In genomic region chr5:137100660-137101059, GRCm38 (mm10) we compare ENCODE assay signal across 28 mouse cellular contexts. TPM values are rescaled to one million over a fixed set of nuclear protein-coding genes. Genes with fewer than 3 reads are reported as not detected.
A peak's percentile ranks its signal among the peaks of the same experiment; 100 is the strongest.
DNase-seq lines count a peak whose midpoint lies in the region; ATAC-seq and TF ChIP-seq lines count a peak whose summit lies in the region.
"Had no signal": no experiment of that assay in that cellular context is flagged by ENCODE, and none has a peak within 500 bp of the region (broad histone marks: within the 10 kb centered on the region; RNA-seq: fewer than 3 reads in every experiment).

No protein-coding gene starts in this region.

- H3K36me3 ChIP-seq in midbrain, embryonic 11.5 days (ENCODE audit: control insufficient read depth, insufficient read depth, low read length) = no peaks in the 10 kb centered on the region
- no peaks in the 10 kb centered on the region for H3K36me3 ChIP-seq in midbrain, postnatal 0 days (ENCODE audit: insufficient read depth, low read length)
- H3K36me3 ChIP-seq in liver, embryonic 12.5 days = 0 out of 2 replicates have a peak, but pooled peaks cover 12% of the 10 kb centered on the region
- no peaks in the 10 kb centered on the region for H3K36me3 ChIP-seq in kidney, embryonic 15.5 days
- H3K36me3 ChIP-seq in limb, embryonic 10.5 days = no peaks in the 10 kb centered on the region
- no peaks in the 10 kb centered on the region for H3K36me3 ChIP-seq in heart, embryonic 11.5 days (ENCODE audit: control insufficient read depth, insufficient read depth, low read length)
- H3K36me3 ChIP-seq: hindbrain, embryonic 15.5 days; midbrain, embryonic 15.5 days had no signal

- H3K27ac ChIP-seq in cerebellum, adult 2 months (ENCODE audit: insufficient read depth, low read length) = no peak overlapping the region
- H3K27ac ChIP-seq in midbrain, embryonic 11.5 days (ENCODE audit: low read depth, low read length) = no peak overlapping the region
- H3K27ac ChIP-seq in midbrain, postnatal 0 days (ENCODE audit: low read depth, low read length) = no peak overlapping the region
- H3K27ac ChIP-seq in liver, embryonic 12.5 days = peak overlapping the region; percentile 99
- no peak overlapping the region for H3K27ac ChIP-seq in kidney, embryonic 15.5 days
- H3K27ac ChIP-seq in limb, embryonic 10.5 days = no peak overlapping the region
- no peak overlapping the region for H3K27ac ChIP-seq in heart, embryonic 11.5 days (ENCODE audit: low read depth, low read length)
- H3K27ac ChIP-seq: hindbrain, embryonic 15.5 days; kidney, postnatal 0 days; midbrain, embryonic 15.5 days had no signal

- TF ChIP-seq POLR2A in cerebellum, adult 2 months (IDR thresholded peaks at IDR 0.05; ENCODE audit: borderline replicate concordance, insufficient read depth, low read length) = no peak

- peaks cover 2% of the 10 kb centered on the region; the same call in 1 of the 2 replicates for H3K9me3 ChIP-seq in midbrain, embryonic 11.5 days (ENCODE audit: control insufficient read depth, low read length)
- H3K9me3 ChIP-seq in midbrain, postnatal 0 days (ENCODE audit: low read length) = no peaks in the 10 kb centered on the region
- no peaks in the 10 kb centered on the region for H3K9me3 ChIP-seq in liver, embryonic 12.5 days (replicated peaks)
- H3K9me3 ChIP-seq in kidney, embryonic 15.5 days (replicated peaks) = no peaks in the 10 kb centered on the region
- H3K9me3 ChIP-seq in limb, embryonic 10.5 days (replicated peaks) = no peaks in the 10 kb centered on the region
- no peaks in the 10 kb centered on the region for H3K9me3 ChIP-seq in heart, embryonic 11.5 days (replicated peaks; ENCODE audit: control insufficient read depth, low read length)
- H3K9me3 ChIP-seq: hindbrain, embryonic 15.5 days; midbrain, embryonic 15.5 days had no signal

- H3K4me2 ChIP-seq in midbrain, embryonic 11.5 days = no peak overlapping the region
- no peak overlapping the region for H3K4me2 ChIP-seq in midbrain, postnatal 0 days (ENCODE audit: low read depth, low read length, poor library complexity, severe bottlenecking)
- no peak overlapping the region for H3K4me2 ChIP-seq in liver, embryonic 12.5 days
- H3K4me2 ChIP-seq in kidney, embryonic 15.5 days = no peak overlapping the region
- no peak overlapping the region for H3K4me2 ChIP-seq in heart, embryonic 11.5 days
- H3K4me2 ChIP-seq: hindbrain, embryonic 15.5 days; midbrain, embryonic 15.5 days had no signal

- H3K27me3 ChIP-seq in cerebellum, adult 2 months (ENCODE audit: control insufficient read depth, insufficient read depth, low read length) = no peaks in the 10 kb centered on the region
- H3K27me3 ChIP-seq in midbrain, embryonic 11.5 days (ENCODE audit: control insufficient read depth, insufficient read depth, low read length) = no peaks in the 10 kb centered on the region
- no peaks in the 10 kb centered on the region for H3K27me3 ChIP-seq in midbrain, postnatal 0 days (ENCODE audit: insufficient read depth, low read length)
- no peaks in the 10 kb centered on the region for H3K27me3 ChIP-seq in liver, embryonic 12.5 days (replicated peaks)
- H3K27me3 ChIP-seq in kidney, embryonic 15.5 days = 0 out of 2 replicates have a peak, but pooled peaks cover 3% of the 10 kb centered on the region
- no peaks in the 10 kb centered on the region for H3K27me3 ChIP-seq in limb, embryonic 10.5 days (ENCODE audit: low read depth, poor library complexity, severe bottlenecking)
- no peaks in the 10 kb centered on the region for H3K27me3 ChIP-seq in heart, embryonic 11.5 days (ENCODE audit: control insufficient read depth, insufficient read depth, low read length)
- H3K27me3 ChIP-seq: hindbrain, embryonic 15.5 days; megakaryocyte, embryonic 14.5 days; midbrain, embryonic 15.5 days had no signal

- no peak overlapping the region for H3K9ac ChIP-seq in midbrain, embryonic 11.5 days (ENCODE audit: low read length)
- H3K9ac ChIP-seq in midbrain, postnatal 0 days (replicated peaks; ENCODE audit: low read length, poor library complexity, severe bottlenecking) = no peak overlapping the region
- peak overlapping the region; percentile 24 for H3K9ac ChIP-seq in liver, embryonic 12.5 days
- H3K9ac ChIP-seq in kidney, embryonic 15.5 days = no peak overlapping the region
- no peak overlapping the region for H3K9ac ChIP-seq in heart, embryonic 11.5 days (ENCODE audit: low read depth, low read length)
- H3K9ac ChIP-seq: hindbrain, embryonic 15.5 days; midbrain, embryonic 15.5 days had no signal

- no peak overlapping the region for H3K4me3 ChIP-seq in cerebellum, adult 2 months (replicated peaks; ENCODE audit: insufficient read depth, low read depth, low read length)
- H3K4me3 ChIP-seq in midbrain, embryonic 11.5 days (ENCODE audit: low read depth, low read length) = no peak overlapping the region
- H3K4me3 ChIP-seq in midbrain, postnatal 0 days (ENCODE audit: low read depth, low read length) = no peak overlapping the region
- no peak overlapping the region for H3K4me3 ChIP-seq in liver, embryonic 12.5 days
- H3K4me3 ChIP-seq in kidney, embryonic 15.5 days (replicated peaks) = no peak overlapping the region
- H3K4me3 ChIP-seq in limb, embryonic 10.5 days = no peak overlapping the region
- no peak overlapping the region for H3K4me3 ChIP-seq in heart, embryonic 11.5 days (ENCODE audit: low read depth, low read length)
- H3K4me3 ChIP-seq: erythroblast, embryonic 14.5 days; hindbrain, embryonic 15.5 days; megakaryocyte, embryonic 14.5 days; midbrain, embryonic 15.5 days had no signal

- no peak for ATAC-seq in midbrain, embryonic 11.5 days (ENCODE audit: low FRiP score)
- no peak for ATAC-seq in midbrain, postnatal 0 days (ENCODE audit: low FRiP score)
- no peak for ATAC-seq in liver, embryonic 12.5 days
- ATAC-seq in kidney, embryonic 15.5 days (replicated peaks; ENCODE audit: low FRiP score) = no peak
- no peak for ATAC-seq in heart, embryonic 11.5 days (replicated peaks; ENCODE audit: insufficient number of reproducible peaks, low FRiP score, low TSS enrichment)
- ATAC-seq: forebrain, embryonic 14.5 days; midbrain, embryonic 15.5 days had no signal

- peaks cover 30% of the 10 kb centered on the region for H3K4me1 ChIP-seq in cerebellum, adult 2 months (ENCODE audit: control insufficient read depth, insufficient read depth, low read length)
- no peaks in the 10 kb centered on the region for H3K4me1 ChIP-seq in midbrain, embryonic 11.5 days (ENCODE audit: control insufficient read depth, insufficient read depth, low read length)
- no peaks in the 10 kb centered on the region; the same call in 1 of the 2 replicates for H3K4me1 ChIP-seq in midbrain, postnatal 0 days (ENCODE audit: insufficient read depth, low read length)
- H3K4me1 ChIP-seq in liver, embryonic 12.5 days = peaks cover 81% of the 10 kb centered on the region
- peaks cover 8% of the 10 kb centered on the region; the same call in 1 of the 2 replicates for H3K4me1 ChIP-seq in kidney, embryonic 15.5 days
- no peaks in the 10 kb centered on the region for H3K4me1 ChIP-seq in limb, embryonic 10.5 days
- peaks cover 8% of the 10 kb centered on the region; the same call in 1 of the 2 replicates for H3K4me1 ChIP-seq in heart, embryonic 11.5 days (ENCODE audit: control insufficient read depth, insufficient read depth, low read length)
- H3K4me1 ChIP-seq: midbrain, embryonic 15.5 days had no signal

- DNase-seq in cerebellum, adult 2 months = peak; percentile 36 to 76
- DNase-seq in cerebellum, adult 18-20 months = no peak
- DNase-seq in midbrain, embryonic 11.5 days (ENCODE audit: low spot score, missing footprints) = peak; percentile 54
- no peak for DNase-seq in midbrain, postnatal 0 days (ENCODE audit: low spot score)
- no peak for DNase-seq in limb, embryonic 10.5 days (ENCODE audit: low spot score)
- DNase-seq: adrenal gland, adult 2 months; gastrocnemius, postnatal 10 days; heart, adult 18-20 months; heart, postnatal 36 days; kidney, adult 11 months; layer of hippocampus, postnatal 36 days; lung, postnatal 10 days; right cerebral cortex, postnatal 4 days; thymus, adult 2 months had no signal

- WGBS in cerebellum, adult 2 months = 16% methylated on average over 4 of the region's 4 CpGs
- WGBS in midbrain, embryonic 11.5 days = 64% methylated on average over 4 of the region's 4 CpGs
- 68% methylated on average over 4 of the region's 4 CpGs for WGBS in midbrain, postnatal 0 days
- WGBS in liver, embryonic 12.5 days (ENCODE audit: insufficient replicate concordance) = 41% methylated on average over 4 of the region's 4 CpGs
- 50% methylated on average over 4 of the region's 4 CpGs for WGBS in kidney, embryonic 15.5 days
- whole genome bisulfite sequencing in limb, embryonic 10.5 days = 71% methylated on average over 4 of the region's 4 CpGs
- WGBS in heart, embryonic 11.5 days (ENCODE audit: insufficient replicate concordance) = 51% methylated on average over 4 of the region's 4 CpGs

- TF ChIP-seq CTCF in cerebellum, adult 2 months (IDR thresholded peaks at IDR 0.05; ENCODE audit: borderline replicate concordance, insufficient read depth, low read depth, low read length) = no peak
- no peak for TF ChIP-seq CTCF in midbrain, postnatal 0 days (IDR thresholded peaks at IDR 0.05)

RNA-seq across cellular contexts. Expression of gene Trim56, which starts 15.3 kb away (rescaled TPM):
- polyA plus RNA-seq in cerebellum, adult 2 months (2012; rRNA removed) = 1.9 TPM in 2 replicates
- polyA plus RNA-seq in midbrain, embryonic 11.5 days (2014; fragmentation: Nextera tagmentation; extraction: Ambion mirVana) = 4.5 and 4.8 TPM in 2 replicates
- 3.7 and 5.4 TPM in 2 replicates for total RNA-seq in midbrain, postnatal 0 days (2014; rRNA removed)
- 1.2 and 1.4 TPM in 2 replicates for polyA plus RNA-seq in midbrain, postnatal 0 days (2015; fragmentation: Nextera tagmentation; extraction: Ambion mirVana)
- polyA plus RNA-seq in liver, embryonic 12.5 days (2016; fragmentation: Nextera tagmentation; extraction: Ambion mirVana) = 8.6 and 10.3 TPM in 2 replicates
- polyA plus RNA-seq in kidney, embryonic 15.5 days (2015; fragmentation: Nextera tagmentation; extraction: Ambion mirVana) = 7.9 and 9.0 TPM in 2 replicates
- 5.6 and 7.0 TPM in 2 replicates for polyA plus RNA-seq in limb, embryonic 10.5 days (2016; fragmentation: Nextera tagmentation; extraction: Ambion mirVana)
- 5.8 and 9.4 TPM in 2 replicates for polyA plus RNA-seq in heart, embryonic 11.5 days (2014; fragmentation: Nextera tagmentation; extraction: Ambion mirVana)

RNA-seq across cellular contexts. Expression of gene Serpine1, which starts 28.6 kb away (rescaled TPM):
- polyA plus RNA-seq in cerebellum, adult 2 months (2012; rRNA removed) = 0.38 and 0.48 TPM in 2 replicates
- not detected in 2 replicates for polyA plus RNA-seq in midbrain, embryonic 11.5 days (2014; fragmentation: Nextera tagmentation; extraction: Ambion mirVana)
- total RNA-seq in midbrain, postnatal 0 days (2014; rRNA removed) = 3.3 and 3.7 TPM in 2 replicates
- polyA plus RNA-seq in midbrain, postnatal 0 days (2015; fragmentation: Nextera tagmentation; extraction: Ambion mirVana) = 0.06 and 0.30 TPM in 2 replicates
- polyA plus RNA-seq in liver, embryonic 12.5 days (2016; fragmentation: Nextera tagmentation; extraction: Ambion mirVana) = 0.19 TPM in 1 of 2 replicates, not detected in the other
- polyA plus RNA-seq in kidney, embryonic 15.5 days (2015; fragmentation: Nextera tagmentation; extraction: Ambion mirVana) = 0.45 and 0.48 TPM in 2 replicates
- polyA plus RNA-seq in limb, embryonic 10.5 days (2016; fragmentation: Nextera tagmentation; extraction: Ambion mirVana) = 0.36 and 0.39 TPM in 2 replicates
- 0.52 and 0.97 TPM in 2 replicates for polyA plus RNA-seq in heart, embryonic 11.5 days (2014; fragmentation: Nextera tagmentation; extraction: Ambion mirVana)
- total RNA-seq: neutrophil, adult 5-6 weeks had no signal
- polyA plus RNA-seq: erythroblast, embryonic 14.5 days had no signal

RNA-seq across cellular contexts. Expression of gene Muc3, which starts 48.5 kb away (rescaled TPM):
- not detected in 2 replicates for polyA plus RNA-seq in cerebellum, adult 2 months (2012; rRNA removed)
- not detected in 2 replicates for polyA plus RNA-seq in midbrain, embryonic 11.5 days (2014; fragmentation: Nextera tagmentation; extraction: Ambion mirVana)
- total RNA-seq in midbrain, postnatal 0 days (2014; rRNA removed) = not detected in 2 replicates
- polyA plus RNA-seq in midbrain, postnatal 0 days (2015; fragmentation: Nextera tagmentation; extraction: Ambion mirVana) = not detected in 2 replicates
- polyA plus RNA-seq in liver, embryonic 12.5 days (2016; fragmentation: Nextera tagmentation; extraction: Ambion mirVana) = not detected in 2 replicates
- polyA plus RNA-seq in kidney, embryonic 15.5 days (2015; fragmentation: Nextera tagmentation; extraction: Ambion mirVana) = 0.09 TPM in 1 of 2 replicates, not detected in the other
- not detected in 2 replicates for polyA plus RNA-seq in limb, embryonic 10.5 days (2016; fragmentation: Nextera tagmentation; extraction: Ambion mirVana)
- polyA plus RNA-seq in heart, embryonic 11.5 days (2014; fragmentation: Nextera tagmentation; extraction: Ambion mirVana) = not detected in 2 replicates
- total RNA-seq: adrenal gland, adult 2 months; gastrocnemius, postnatal 10 days; heart, adult 18-20 months; heart, postnatal 36 days; layer of hippocampus, adult 18-20 months; layer of hippocampus, postnatal 36 days; left cerebral cortex, postnatal 25 days; neutrophil, adult 5-6 weeks had no signal
- polyA plus RNA-seq: adrenal gland, adult 2 months; erythroblast, embryonic 14.5 days; forebrain, embryonic 14.5 days; heart, embryonic 14.5 days; hindbrain, embryonic 15.5 days; midbrain, embryonic 15.5 days; urinary bladder, adult 2 months had no signal

RNA-seq across cellular contexts. Expression of gene Ap1s1, which starts 54.7 kb away (rescaled TPM):
- polyA plus RNA-seq in cerebellum, adult 2 months (2012; rRNA removed) = 147 and 168 TPM in 2 replicates
- polyA plus RNA-seq in midbrain, embryonic 11.5 days (2014; fragmentation: Nextera tagmentation; extraction: Ambion mirVana) = 176 and 192 TPM in 2 replicates
- 139 and 144 TPM in 2 replicates for total RNA-seq in midbrain, postnatal 0 days (2014; rRNA removed)
- polyA plus RNA-seq in midbrain, postnatal 0 days (2015; fragmentation: Nextera tagmentation; extraction: Ambion mirVana) = 308 and 311 TPM in 2 replicates
- 119 and 121 TPM in 2 replicates for polyA plus RNA-seq in liver, embryonic 12.5 days (2016; fragmentation: Nextera tagmentation; extraction: Ambion mirVana)
- 181 and 194 TPM in 2 replicates for polyA plus RNA-seq in kidney, embryonic 15.5 days (2015; fragmentation: Nextera tagmentation; extraction: Ambion mirVana)
- 155 and 170 TPM in 2 replicates for polyA plus RNA-seq in limb, embryonic 10.5 days (2016; fragmentation: Nextera tagmentation; extraction: Ambion mirVana)
- polyA plus RNA-seq in heart, embryonic 11.5 days (2014; fragmentation: Nextera tagmentation; extraction: Ambion mirVana) = 131 and 145 TPM in 2 replicates

Comparison
In these comparisons a context has a peak if more than half of its experiments do, and no peak if none do; other contexts are left out.
1. DNase-seq: peak in cerebellum, adult 2 months (2 of 2) and midbrain, embryonic 11.5 days (single experiment); none in cerebellum, adult 18-20 months (0 of 2), midbrain, postnatal 0 days (single experiment) and limb, embryonic 10.5 days (single experiment).